Mouse (Mus musculus): Measurements from ENCODE around the gene Reln. TPM values are rescaled to one million over a fixed set of nuclear protein-coding genes. Genes with fewer than 3 reads are reported as not detected.

Reln gene
- polyA plus RNA-seq, 1 experiment from 2014 or later, result 6.5 TPM

- 79% methylated on average over 9 of the region's 9 CpGs for WGBS (ENCODE audit: insufficient replicate concordance)
- no peaks in the 10 kb centered on the region for H3K9me3 ChIP-seq (replicated peaks; ENCODE audit: control insufficient read depth, low read length)
- no peak overlapping the region for H3K9ac ChIP-seq (ENCODE audit: low read depth, low read length)
- no peak for ATAC-seq (replicated peaks; ENCODE audit: insufficient number of reproducible peaks, low FRiP score, low TSS enrichment)
- H3K4me2 ChIP-seq, result no peak overlapping the region
- no peaks in the 10 kb centered on the region for H3K36me3 ChIP-seq (ENCODE audit: control insufficient read depth, insufficient read depth, low read length)
- no peaks in the 10 kb centered on the region for H3K27me3 ChIP-seq (ENCODE audit: control insufficient read depth, insufficient read depth, low read length)
- no peak overlapping the region for H3K27ac ChIP-seq (ENCODE audit: low read depth, low read length)
- no peak overlapping the region for H3K4me3 ChIP-seq (ENCODE audit: low read depth, low read length)
- H3K4me1 ChIP-seq (ENCODE audit: control insufficient read depth, insufficient read depth, low read length), result no peaks in the 10 kb centered on the region
These were observed 237.6 kb downstream of the Reln start for GRCm38 (mm10) chr5:22106811-22107485.

GRCm38 (mm10) chr5:22094984-22095383 is 249.5 kb downstream of the Reln start:
- Histone ChIP-seq H3K9ac (ENCODE audit: low read depth, low read length) (no peak overlapping the region), H3K4me3 (ENCODE audit: low read depth, low read length) (no peak overlapping the region), H3K27me3 (ENCODE audit: control insufficient read depth, insufficient read depth, low read length) (no peaks in the 10 kb centered on the region), H3K27ac (ENCODE audit: low read depth, low read length) (no peak overlapping the region), H3K4me1 (ENCODE audit: control insufficient read depth, insufficient read depth, low read length) (no peaks in the 10 kb centered on the region), H3K9me3 (replicated peaks; ENCODE audit: control insufficient read depth, low read length) (no peaks in the 10 kb centered on the region), H3K4me2 (no peak overlapping the region), H3K36me3 (ENCODE audit: control insufficient read depth, insufficient read depth, low read length) (no peaks in the 10 kb centered on the region)
- no peak for ATAC-seq (replicated peaks; ENCODE audit: insufficient number of reproducible peaks, low FRiP score, low TSS enrichment)
- 92% methylated on average over 5 of the region's 5 CpGs for WGBS (ENCODE audit: insufficient replicate concordance)

- no peak overlapping the region for H3K27ac ChIP-seq (ENCODE audit: low read depth, low read length)
- no peaks in the 10 kb centered on the region for H3K9me3 ChIP-seq (replicated peaks; ENCODE audit: control insufficient read depth, low read length)
- no peaks in the 10 kb centered on the region for H3K36me3 ChIP-seq (ENCODE audit: control insufficient read depth, insufficient read depth, low read length)
- 84% methylated on average over 5 of the region's 5 CpGs for WGBS (ENCODE audit: insufficient replicate concordance)
- no peaks in the 10 kb centered on the region for H3K27me3 ChIP-seq (ENCODE audit: control insufficient read depth, insufficient read depth, low read length)
- H3K9ac ChIP-seq (ENCODE audit: low read depth, low read length), result no peak overlapping the region
- no peak overlapping the region for H3K4me3 ChIP-seq (ENCODE audit: low read depth, low read length)
- no peaks in the 10 kb centered on the region for H3K4me1 ChIP-seq (ENCODE audit: control insufficient read depth, insufficient read depth, low read length)
- no peak for ATAC-seq (replicated peaks; ENCODE audit: insufficient number of reproducible peaks, low FRiP score, low TSS enrichment)
- no peak overlapping the region for H3K4me2 ChIP-seq
These were observed 250.5 kb downstream of the Reln start for GRCm38 (mm10) chr5:22094043-22094442.

- WGBS (ENCODE audit: insufficient replicate concordance), result 84% methylated on average over 9 of the region's 9 CpGs
- no peaks in the 10 kb centered on the region for H3K4me1 ChIP-seq (ENCODE audit: control insufficient read depth, insufficient read depth, low read length)
- no peak overlapping the region for H3K27ac ChIP-seq (ENCODE audit: low read depth, low read length)
- ATAC-seq (replicated peaks; ENCODE audit: insufficient number of reproducible peaks, low FRiP score, low TSS enrichment), result no peak
- H3K36me3 ChIP-seq (ENCODE audit: control insufficient read depth, insufficient read depth, low read length), result no peaks in the 10 kb centered on the region
- no peak overlapping the region for H3K4me2 ChIP-seq
- no peaks in the 10 kb centered on the region for H3K9me3 ChIP-seq (replicated peaks; ENCODE audit: control insufficient read depth, low read length)
- H3K4me3 ChIP-seq (ENCODE audit: low read depth, low read length), result no peak overlapping the region
- H3K27me3 ChIP-seq (ENCODE audit: control insufficient read depth, insufficient read depth, low read length), result no peaks in the 10 kb centered on the region
- H3K9ac ChIP-seq (ENCODE audit: low read depth, low read length), result no peak overlapping the region
These were observed 251.2 kb downstream of the Reln start for GRCm38 (mm10) chr5:22093157-22093865.

- H3K4me1 ChIP-seq (ENCODE audit: control insufficient read depth, insufficient read depth, low read length), result no peaks in the 10 kb centered on the region
- ATAC-seq (replicated peaks; ENCODE audit: insufficient number of reproducible peaks, low FRiP score, low TSS enrichment), result no peak
- H3K36me3 ChIP-seq (ENCODE audit: control insufficient read depth, insufficient read depth, low read length), result no peaks in the 10 kb centered on the region
- no peak overlapping the region for H3K27ac ChIP-seq (ENCODE audit: low read depth, low read length)
- no peak overlapping the region for H3K4me2 ChIP-seq
- no peaks in the 10 kb centered on the region for H3K27me3 ChIP-seq (ENCODE audit: control insufficient read depth, insufficient read depth, low read length)
- H3K9ac ChIP-seq (ENCODE audit: low read depth, low read length), result no peak overlapping the region
- WGBS (ENCODE audit: insufficient replicate concordance), result 92% methylated on average over 6 of the region's 6 CpGs
- no peaks in the 10 kb centered on the region for H3K9me3 ChIP-seq (replicated peaks; ENCODE audit: control insufficient read depth, low read length)
- no peak overlapping the region for H3K4me3 ChIP-seq (ENCODE audit: low read depth, low read length)
These were observed 264.0 kb downstream of the Reln start for GRCm38 (mm10) chr5:22080468-22080986.

GRCm38 (mm10) chr5:22074971-22075370 is 269.5 kb downstream of the Reln start:
- Histone ChIP-seq H3K27ac (ENCODE audit: low read depth, low read length) (no peak overlapping the region), H3K27me3 (ENCODE audit: control insufficient read depth, insufficient read depth, low read length) (no peaks in the 10 kb centered on the region), H3K4me1 (ENCODE audit: control insufficient read depth, insufficient read depth, low read length) (no peaks in the 10 kb centered on the region), H3K4me3 (ENCODE audit: low read depth, low read length) (no peak overlapping the region), H3K4me2 (no peak overlapping the region), H3K9me3 (replicated peaks; ENCODE audit: control insufficient read depth, low read length) (no peaks in the 10 kb centered on the region), H3K9ac (ENCODE audit: low read depth, low read length) (no peak overlapping the region), H3K36me3 (ENCODE audit: control insufficient read depth, insufficient read depth, low read length) (no peaks in the 10 kb centered on the region)
- 62% methylated on average over 5 of the region's 5 CpGs for WGBS (ENCODE audit: insufficient replicate concordance)
- ATAC-seq (replicated peaks; ENCODE audit: insufficient number of reproducible peaks, low FRiP score, low TSS enrichment), result no peak

- Histone ChIP-seq H3K36me3 (ENCODE audit: control insufficient read depth, insufficient read depth, low read length) (no peaks in the 10 kb centered on the region), H3K4me1 (ENCODE audit: control insufficient read depth, insufficient read depth, low read length) (no peaks in the 10 kb centered on the region), H3K4me3 (ENCODE audit: low read depth, low read length) (no peak overlapping the region), H3K27me3 (ENCODE audit: control insufficient read depth, insufficient read depth, low read length) (no peaks in the 10 kb centered on the region), H3K4me2 (no peak overlapping the region), H3K27ac (ENCODE audit: low read depth, low read length) (no peak overlapping the region), H3K9ac (ENCODE audit: low read depth, low read length) (no peak overlapping the region), H3K9me3 (replicated peaks; ENCODE audit: control insufficient read depth, low read length) (no peaks in the 10 kb centered on the region)
- WGBS (ENCODE audit: insufficient replicate concordance), result 80% methylated on average over 6 of the region's 6 CpGs
- ATAC-seq (replicated peaks; ENCODE audit: insufficient number of reproducible peaks, low FRiP score, low TSS enrichment), result no peak
These were observed 271.9 kb downstream of the Reln start for GRCm38 (mm10) chr5:22072591-22072990.

GRCm38 (mm10) chr5:22059251-22059650 is 285.3 kb downstream of the Reln start:
- Histone ChIP-seq H3K9me3 (replicated peaks; ENCODE audit: control insufficient read depth, low read length) (no peaks in the 10 kb centered on the region), H3K4me2 (no peak overlapping the region), H3K27me3 (ENCODE audit: control insufficient read depth, insufficient read depth, low read length) (no peaks in the 10 kb centered on the region), H3K27ac (ENCODE audit: low read depth, low read length) (no peak overlapping the region), H3K9ac (ENCODE audit: low read depth, low read length) (no peak overlapping the region), H3K4me1 (ENCODE audit: control insufficient read depth, insufficient read depth, low read length) (no peaks in the 10 kb centered on the region), H3K4me3 (ENCODE audit: low read depth, low read length) (no peak overlapping the region), H3K36me3 (ENCODE audit: control insufficient read depth, insufficient read depth, low read length) (no peaks in the 10 kb centered on the region)
- no peak for ATAC-seq (replicated peaks; ENCODE audit: insufficient number of reproducible peaks, low FRiP score, low TSS enrichment)
- WGBS (ENCODE audit: insufficient replicate concordance), result 79% methylated on average over 6 of the region's 6 CpGs
